Mouse (Mus musculus) telencephalon, adult 2 months (tissue): ENCODE measurements at regions not wholly inside any gene's neighbourhood (a gene's known extent, or its start where the extent isn't known, plus 50 kb on each side); places are given as distances from the start of the nearest gene placed in this dataset.
A peak's percentile ranks its signal among the peaks of the same experiment; 100 is the strongest.
"Not testable (repeated sequence)": the region's sequence is repeated elsewhere in the genome, so short reads cannot be mapped to it uniquely, and the experiment has no call there.

Experiments
- DNase-seq: peaks from one replicate; pipeline ENCODE4 v3.0.0-alpha.2; 2011; ENCODE audit warnings: low read depth, low spot score

- no peak for DNase-seq
Observed at GRCm38 (mm10) chr5:42884251-42884650, 348.7 kb upstream of the Cpeb2 start.

- DNase-seq = no peak
Observed at GRCm38 (mm10) chr5:42891890-42892289, 341.1 kb upstream of the Cpeb2 start.

- DNase-seq = no peak
Observed at GRCm38 (mm10) chr5:42906136-42906535, 326.8 kb upstream of the Cpeb2 start.

GRCm38 (mm10) chr5:42919328-42919727 is 313.6 kb upstream of the Cpeb2 start:
- no peak for DNase-seq

- no peak for DNase-seq
Observed at GRCm38 (mm10) chr5:42932106-42932505, 300.9 kb upstream of the Cpeb2 start.

GRCm38 (mm10) chr5:42959296-42959862 is 273.6 kb upstream of the Cpeb2 start:
- DNase-seq = no peak

GRCm38 (mm10) chr5:42966952-42967351 is 266.0 kb upstream of the Cpeb2 start:
- DNase-seq = not testable (repeated sequence)

- no peak for DNase-seq
Observed at GRCm38 (mm10) chr5:42969209-42969608, 263.8 kb upstream of the Cpeb2 start.

GRCm38 (mm10) chr5:42969621-42970020 is 263.3 kb upstream of the Cpeb2 start:
- no peak for DNase-seq

- DNase-seq = no peak
Observed at GRCm38 (mm10) chr5:42977108-42977507, 255.9 kb upstream of the Cpeb2 start.

GRCm38 (mm10) chr5:42980946-42981650 is 251.9 kb upstream of the Cpeb2 start:
- no peak for DNase-seq

GRCm38 (mm10) chr5:42986203-42986602 is 246.8 kb upstream of the Cpeb2 start:
- no peak for DNase-seq

- DNase-seq = no peak
Observed at GRCm38 (mm10) chr5:42987710-42988466, 245.1 kb upstream of the Cpeb2 start.

- DNase-seq = no peak
Observed at GRCm38 (mm10) chr5:42989287-42989686, 243.7 kb upstream of the Cpeb2 start.

GRCm38 (mm10) chr5:43024006-43024593 is 208.9 kb upstream of the Cpeb2 start:
- no peak for DNase-seq

GRCm38 (mm10) chr5:43031285-43031684 is 201.7 kb upstream of the Cpeb2 start:
- DNase-seq = no peak

GRCm38 (mm10) chr5:43031916-43032315 is 201.1 kb upstream of the Cpeb2 start:
- no peak for DNase-seq

GRCm38 (mm10) chr5:43034421-43034820 is 198.5 kb upstream of the Cpeb2 start:
- no peak for DNase-seq

GRCm38 (mm10) chr5:43037592-43037991 is 195.4 kb upstream of the Cpeb2 start:
- DNase-seq = peak; percentile 6

GRCm38 (mm10) chr5:43039525-43039924 is 193.4 kb upstream of the Cpeb2 start:
- no peak for DNase-seq

GRCm38 (mm10) chr5:43042585-43042984 is 190.4 kb upstream of the Cpeb2 start:
- no peak for DNase-seq

GRCm38 (mm10) chr5:43045860-43046259 is 187.1 kb upstream of the Cpeb2 start:
- DNase-seq = no peak
